Mouse (Mus musculus) heart, postnatal 0 days (tissue): Measurements from ENCODE around the gene Zfp280b.

Experiments used
- CTCF ChIP-seq: IDR thresholded peaks from 2 replicates; pipeline ENCODE4 v1.5.1; 2016; ENCODE audit warnings: antibody characterized with exemption, control low read depth, low read depth
- EP300 ChIP-seq: IDR thresholded peaks from 2 replicates; pipeline ENCODE4 v1.6.1; 2016; ENCODE audit warnings: antibody characterized with exemption, low read depth

- no peak for TF ChIP-seq EP300
- TF ChIP-seq CTCF, result no peak
Measured at GRCm38 (mm10) chr10:76033119-76033455, 637 bp downstream of the Zfp280b start.
